Mouse (Mus musculus) macrophage (primary cell): ENCODE results near the gene Spast. TPM values are rescaled to one million over a fixed set of nuclear protein-coding genes. Genes with fewer than 3 reads are reported as not detected.

Source experiments
- H3K27ac ChIP-seq: fragments of 350-480 bp; formaldehyde crosslinking; 2 replicates; pipeline ENCODE4 v1.9.0; 2021
- H3K36me3 ChIP-seq: fragments of 350-480 bp; formaldehyde crosslinking; 2 replicates; pipeline ENCODE4 v1.9.0; 2021; ENCODE audit errors: inconsistent target
- H3K4me3 ChIP-seq: fragments of 350-480 bp; formaldehyde crosslinking; 2 replicates; pipeline ENCODE4 v1.9.0; 2021; ENCODE audit errors: inconsistent target
- H3K79me2 ChIP-seq: fragments of 350-480 bp; formaldehyde crosslinking; 2 replicates; pipeline ENCODE4 v1.9.0; 2021; ENCODE audit errors: inconsistent target
- WGBS: methylation state at CpG from one replicate; pipeline ENCODE4 v1.1.7; 2026; ENCODE audit warnings: inconsistent platforms; ENCODE audit not compliant: missing documents; 5-methylcytosine and 5-hydroxymethylcytosine counted together
- polyA plus RNA-seq: library from polyadenylated mRNA; stranded (reverse); fragments of 250-400 nt; gene quantifications from 3 replicates; pipeline ENCODE4 v1.2.4, GENCODE M21; 2018; ENCODE audit warnings: inconsistent platforms

The Spast gene
- polyA plus RNA-seq, 1 experiment from 2014 or later, result 17.9 TPM

- no peak overlapping the region for H3K27ac ChIP-seq
- H3K36me3 ChIP-seq, result peaks cover 42% of the 10 kb centered on the region
- no peaks in the 10 kb centered on the region for H3K79me2 ChIP-seq
- no peak overlapping the region for H3K4me3 ChIP-seq
- 88% methylated on average over 3 of the region's 3 CpGs for WGBS
Observed at GRCm38 (mm10) chr17:74389847-74390246, 51.1 kb downstream of the Spast start.

DNA sequence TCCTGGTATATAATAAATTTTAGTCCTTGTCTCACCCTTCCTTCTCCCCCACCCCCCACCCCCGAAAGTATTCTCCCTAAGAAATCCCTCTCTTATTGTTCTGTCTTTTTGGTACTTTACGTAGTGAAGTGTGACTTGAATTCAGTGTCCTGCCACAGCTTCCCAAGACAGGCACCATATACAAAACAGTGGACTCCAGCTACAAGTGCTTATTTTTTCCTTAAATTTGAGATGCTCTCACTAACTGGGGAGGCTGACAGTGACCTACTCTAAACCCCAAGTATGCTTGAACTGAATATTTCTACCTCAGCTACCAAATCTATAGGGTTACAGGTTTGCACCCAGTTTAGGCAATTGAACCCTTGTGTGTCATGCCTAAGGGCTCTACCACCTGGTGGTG is 55.6 kb downstream of the Spast start:
- H3K27ac ChIP-seq, result no peak overlapping the region
- H3K36me3 ChIP-seq, result peaks cover 2% of the 10 kb centered on the region; the same call in 1 of the 2 replicates
- WGBS, result 77% methylated on average over 2 of the region's 2 CpGs
- peaks cover 37% of the 10 kb centered on the region for H3K79me2 ChIP-seq
- no peak overlapping the region for H3K4me3 ChIP-seq

GRCm38 (mm10) chr17:74394855-74395254 is 56.1 kb downstream of the Spast start:
- H3K4me3 ChIP-seq, result peak overlapping the region; percentile 86
- 12% methylated on average over 16 of the region's 16 CpGs for WGBS
- no peak overlapping the region for H3K27ac ChIP-seq
- peaks cover 41% of the 10 kb centered on the region for H3K79me2 ChIP-seq
- H3K36me3 ChIP-seq, result no peaks in the 10 kb centered on the region

DNA sequence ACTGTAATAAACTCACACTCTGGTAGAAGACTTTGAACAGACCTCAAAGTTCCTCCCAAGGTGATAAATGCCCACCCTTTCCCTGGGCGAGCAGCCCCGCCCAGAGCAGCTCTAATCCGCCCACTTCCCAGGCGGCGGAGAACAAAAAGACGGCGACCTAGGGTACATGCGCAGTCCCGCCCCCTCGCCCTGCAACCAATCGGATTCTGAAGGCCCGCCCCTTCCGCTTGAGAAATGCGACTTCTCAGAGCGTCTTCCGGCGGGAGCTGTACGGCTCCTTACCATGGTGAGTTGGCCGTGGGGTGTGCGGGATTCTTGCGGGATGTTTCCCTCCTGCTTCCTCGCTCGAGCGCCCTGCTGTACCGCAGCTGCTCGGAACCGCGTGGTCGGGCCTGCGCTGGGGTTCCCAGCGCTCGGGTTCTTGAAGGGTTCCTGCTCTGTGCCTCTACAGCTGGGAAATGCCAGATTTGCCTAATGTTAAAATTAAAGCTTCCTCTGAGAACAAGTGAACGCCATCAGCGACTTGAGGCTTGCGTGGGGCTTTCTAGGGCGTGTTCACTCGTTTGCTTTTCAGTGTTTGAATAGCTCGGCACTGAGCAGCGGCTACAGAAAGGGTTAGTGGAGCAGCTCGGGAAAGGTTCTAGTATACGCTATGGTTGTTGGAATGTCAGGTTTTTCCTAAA is 56.7 kb downstream of the Spast start, which contains the start of gene Slc30a6:
Gene Slc30a6 (plus strand): TSS at position 226 of the 683 bp plus-strand sequence.
- peaks cover 44% of the 10 kb centered on the region for H3K79me2 ChIP-seq
- H3K36me3 ChIP-seq, result no peaks in the 10 kb centered on the region
- H3K27ac ChIP-seq, result peak within 1 kb of the TSS; percentile 60
- under 1% methylated on average over 41 of the region's 41 CpGs for WGBS
- H3K4me3 ChIP-seq, result peak within 1 kb of the TSS; percentile 86

DNA sequence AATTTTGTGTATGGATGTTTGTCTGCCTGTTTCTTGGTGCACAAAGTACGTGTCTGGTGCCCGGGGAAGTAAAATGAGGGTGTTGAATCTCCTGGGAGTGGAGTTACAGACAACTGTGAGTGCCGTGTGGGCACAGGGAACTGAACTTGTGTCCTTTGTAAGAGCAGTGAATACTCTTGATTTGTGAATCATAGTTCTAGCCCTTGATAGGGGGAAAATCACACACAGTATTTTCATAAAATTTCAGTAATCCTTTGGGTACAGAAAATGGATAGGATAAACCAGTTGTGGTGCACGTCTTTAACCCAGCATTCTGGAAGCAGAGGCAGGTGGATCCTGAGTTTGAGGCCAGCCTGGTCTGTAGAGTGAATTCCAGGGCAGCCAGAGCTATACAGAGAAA is 58.0 kb downstream of the Spast start:
- peaks cover 44% of the 10 kb centered on the region for H3K79me2 ChIP-seq
- peak overlapping the region; percentile 86; the same call in 1 of the 2 replicates for H3K4me3 ChIP-seq
- 60% methylated on average over 4 of the region's 4 CpGs for WGBS
- H3K27ac ChIP-seq, result no peak overlapping the region
- H3K36me3 ChIP-seq, result peaks cover under 1% of the 10 kb centered on the region; the same call in 1 of the 2 replicates

- WGBS, result 67% methylated on average over 2 of the region's 2 CpGs
- Histone ChIP-seq H3K36me3 (peaks cover 5% of the 10 kb centered on the region; the same call in 1 of the 2 replicates), H3K4me3 (no peak overlapping the region), H3K79me2 (peaks cover 44% of the 10 kb centered on the region), H3K27ac (no peak overlapping the region)
Observed at GRCm38 (mm10) chr17:74397173-74397572, 58.4 kb downstream of the Spast start.

DNA sequence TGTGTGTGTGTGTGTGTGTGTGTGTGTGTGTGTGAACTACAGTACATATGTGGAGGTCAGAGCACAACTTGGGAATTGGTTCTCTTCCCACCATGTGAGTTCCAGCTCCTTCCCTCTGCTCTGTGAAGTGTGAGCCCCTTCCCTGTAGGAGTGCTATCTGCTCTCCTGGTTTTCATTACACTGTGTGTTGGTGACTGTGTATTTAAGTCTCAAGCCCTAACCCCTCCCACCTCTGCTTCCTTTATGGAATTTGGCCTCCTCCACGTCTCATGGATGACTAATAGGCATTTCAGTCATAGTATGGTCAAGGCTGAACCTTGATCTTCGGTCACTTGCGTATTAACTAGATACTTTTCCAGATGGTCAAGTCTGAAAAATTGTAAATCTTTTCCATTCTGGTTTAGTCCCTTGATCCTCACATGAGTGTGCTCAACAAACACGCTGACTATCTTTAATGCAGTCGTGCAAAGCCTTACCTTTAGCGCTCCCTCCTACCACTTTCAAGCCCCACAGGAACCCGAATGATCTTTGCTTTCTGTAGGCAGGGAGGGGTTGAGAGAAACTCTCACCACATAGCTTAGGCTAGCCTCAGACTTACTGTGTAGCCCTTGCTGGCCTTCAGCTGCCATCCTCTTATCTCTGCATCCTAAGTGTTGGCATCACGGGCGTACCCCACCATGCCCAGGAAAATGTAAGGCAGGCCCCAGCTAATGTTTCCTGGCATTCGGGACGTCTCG is 63.9 kb downstream of the Spast start:
- 97% methylated on average over 12 of the region's 12 CpGs for WGBS
- peaks cover 55% of the 10 kb centered on the region for H3K36me3 ChIP-seq

DNA sequence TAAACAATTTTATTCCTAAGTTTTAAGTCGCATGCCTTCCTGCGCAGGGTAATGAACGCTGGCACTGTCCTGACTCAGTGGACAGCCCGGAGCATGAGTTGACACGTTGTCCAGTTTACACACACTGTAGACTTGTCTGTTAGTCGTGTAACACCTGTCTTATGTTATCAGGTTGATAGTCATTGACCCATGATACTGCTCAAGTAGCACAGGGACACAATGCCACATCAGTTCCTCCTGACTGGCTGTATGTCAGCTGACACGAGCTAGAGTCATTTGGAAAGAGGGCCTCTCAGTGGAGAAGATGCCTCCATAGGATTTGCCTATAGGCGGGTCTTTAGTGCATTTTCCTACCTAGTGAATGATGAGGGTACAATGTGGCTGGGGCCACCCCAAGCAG is 67.7 kb downstream of the Spast start:
- Histone ChIP-seq H3K79me2 (no peaks in the 10 kb centered on the region), H3K27ac (no peak overlapping the region), H3K36me3 (peaks cover 63% of the 10 kb centered on the region), H3K4me3 (no peak overlapping the region)
- 95% methylated on average over 8 of the region's 8 CpGs for WGBS

More for the DNA sequence above, 63.9 kb downstream of the Spast start:
- no peak overlapping the region for H3K27ac ChIP-seq
- peaks cover 22% of the 10 kb centered on the region; the same call in 1 of the 2 replicates for H3K79me2 ChIP-seq
- H3K4me3 ChIP-seq, result no peak overlapping the region

- Histone ChIP-seq H3K4me3 (no peak overlapping the region), H3K36me3 (peaks cover 43% of the 10 kb centered on the region), H3K27ac (no peak overlapping the region), H3K79me2 (no peaks in the 10 kb centered on the region)
- WGBS, result 98% methylated on average over 4 of the region's 4 CpGs
Observed at GRCm38 (mm10) chr17:74409722-74410121, 70.9 kb downstream of the Spast start.

DNA sequence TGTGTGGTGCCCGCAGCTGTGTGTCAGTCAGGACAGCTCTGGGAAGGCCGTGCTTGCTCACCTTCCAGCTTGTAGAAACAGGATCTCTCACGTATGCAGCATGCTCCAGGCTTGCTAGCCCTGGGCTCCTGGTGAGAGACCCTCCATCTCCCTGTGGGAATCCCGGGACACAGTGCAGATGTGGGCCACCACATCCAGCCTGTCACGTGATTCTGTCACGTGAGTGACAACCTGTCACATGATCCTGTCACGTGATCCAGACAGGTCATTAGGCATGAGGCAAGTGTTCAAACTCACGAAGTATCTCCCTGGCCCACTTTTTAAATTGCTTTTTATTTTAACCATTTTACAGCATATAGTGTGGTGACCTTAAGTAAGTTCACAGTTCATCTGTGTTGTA is 74.5 kb downstream of the Spast start:
- no peak overlapping the region for H3K27ac ChIP-seq
- H3K4me3 ChIP-seq, result no peak overlapping the region
- 96% methylated on average over 8 of the region's 8 CpGs for WGBS
- H3K36me3 ChIP-seq, result peaks cover 39% of the 10 kb centered on the region
- no peaks in the 10 kb centered on the region for H3K79me2 ChIP-seq

GRCm38 (mm10) chr17:74414671-74415070 is 75.9 kb downstream of the Spast start:
- peak overlapping the region; percentile 47 for H3K27ac ChIP-seq

GRCm38 (mm10) chr17:74416841-74417360 is 78.1 kb downstream of the Spast start:
- no peak overlapping the region for H3K27ac ChIP-seq
- H3K79me2 ChIP-seq, result no peaks in the 10 kb centered on the region
- peaks cover 47% of the 10 kb centered on the region for H3K36me3 ChIP-seq
- no peak overlapping the region for H3K4me3 ChIP-seq
- 98% methylated on average over 8 of the region's 8 CpGs for WGBS

More at GRCm38 (mm10) chr17:74414671-74415070, 75.9 kb downstream of the Spast start:
- H3K4me3 ChIP-seq, result no peak overlapping the region
- peaks cover 50% of the 10 kb centered on the region for H3K36me3 ChIP-seq
- WGBS, result 8% methylated on average over 1 of the region's 1 CpGs
- no peaks in the 10 kb centered on the region for H3K79me2 ChIP-seq

DNA sequence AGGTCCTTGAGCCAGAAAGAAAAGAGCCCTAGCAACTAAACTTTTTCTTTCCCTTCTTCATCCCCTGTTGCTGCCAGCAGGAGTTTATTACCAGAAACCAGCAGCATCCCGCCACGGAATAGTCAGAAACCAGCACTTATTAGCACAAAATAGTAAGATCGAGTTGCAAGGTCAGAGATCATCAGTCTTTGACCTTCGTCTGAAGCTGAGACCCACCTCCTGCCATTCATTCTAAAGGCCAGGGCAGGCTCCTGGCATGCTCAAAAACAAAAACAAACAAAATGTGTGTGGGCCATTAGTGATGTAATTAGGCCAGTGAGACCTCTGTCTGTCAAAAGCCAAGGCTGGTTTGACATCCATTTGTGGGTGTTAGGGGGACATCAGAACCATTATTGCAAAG is 79.4 kb downstream of the Spast start:
- Histone ChIP-seq H3K36me3 (peaks cover 43% of the 10 kb centered on the region), H3K4me3 (no peak overlapping the region)
- WGBS, result 97% methylated on average over 4 of the region's 4 CpGs

GRCm38 (mm10) chr17:74420656-74421055 is 81.9 kb downstream of the Spast start:
- WGBS, result 100% methylated on average over 2 of the region's 2 CpGs
- H3K36me3 ChIP-seq, result peaks cover 61% of the 10 kb centered on the region
- no peak overlapping the region for H3K4me3 ChIP-seq
- H3K79me2 ChIP-seq, result no peaks in the 10 kb centered on the region
- H3K27ac ChIP-seq, result no peak overlapping the region

More for the DNA sequence above, 79.4 kb downstream of the Spast start:
- H3K79me2 ChIP-seq, result no peaks in the 10 kb centered on the region
- H3K27ac ChIP-seq, result no peak overlapping the region
